Mouse (Mus musculus) liver, postnatal 0 days (tissue): ENCODE results near the gene Smad1.

ENCODE experiments used
- CTCF ChIP-seq: sonication (generic); IDR thresholded peaks from 2 replicates; pipeline ENCODE4 v1.5.1; 2016; ENCODE audit warnings: antibody characterized with exemption, low read depth
- EP300 ChIP-seq: IDR thresholded peaks from 2 replicates; pipeline ENCODE4 v1.6.1; 2016; ENCODE audit warnings: antibody characterized with exemption, low read depth, mild to moderate bottlenecking

- TF ChIP-seq CTCF: no peak
- TF ChIP-seq EP300: no peak
Observed at GRCm38 (mm10) chr8:79373563-79373962, 25.8 kb downstream of the Smad1 start.
